ENCODE assay signal across 8 mouse cellular contexts in genomic region chr15:83464083-83464904, GRCm38 (mm10). TPM values are rescaled to one million over a fixed set of nuclear protein-coding genes. Genes with fewer than 3 reads are reported as not detected.
DNase-seq lines count a peak whose midpoint lies in the region; ATAC-seq lines count a peak whose summit lies in the region.

Pacsin2 (minus strand) TSS chr15:83464606.

- no peaks in the 10 kb centered on the region for H3K36me3 ChIP-seq in hindbrain, embryonic 13.5 days

- no peak within 1 kb of the TSS for H3K27ac ChIP-seq in hindbrain, embryonic 13.5 days

- H3K9ac ChIP-seq in hindbrain, embryonic 13.5 days, result peak within 1 kb of the TSS; percentile 74

- WGBS in hindbrain, embryonic 13.5 days, result under 1% methylated on average over 58 of the region's 88 CpGs

- no peaks in the 10 kb centered on the region for H3K9me3 ChIP-seq in hindbrain, embryonic 13.5 days

- H3K4me1 ChIP-seq in hindbrain, embryonic 13.5 days (replicated peaks), result peaks cover 11% of the 10 kb centered on the region

- peak; percentile 99 for DNase-seq in NIH3T3 (ENCODE audit: low read depth)
- peak; percentile 97 to 98 for DNase-seq in cerebellum, postnatal 10 days
- DNase-seq in frontal cortex, postnatal 14 days (ENCODE audit: low spot score in 2 of 2), result peak; percentile 94 to 95
- peak; percentile 83 to 86 for DNase-seq in layer of hippocampus, postnatal 25 days (ENCODE audit: extremely low spot score in 1 of 2, low spot score in 1 of 2)
- DNase-seq in lung, postnatal 25 days (ENCODE audit: low spot score), result peak; percentile 100
- peak; percentile 98 for DNase-seq in retina, embryonic 14.5 days (ENCODE audit: low spot score)
- peak; percentile 96 for DNase-seq in thymus, postnatal 4 days

- H3K4me2 ChIP-seq in hindbrain, embryonic 13.5 days, result peak within 1 kb of the TSS; percentile 87

- peak within 1 kb of the TSS; percentile 66 for H3K4me3 ChIP-seq in hindbrain, embryonic 13.5 days

- peak; percentile 98 for ATAC-seq in hindbrain, embryonic 13.5 days (ENCODE audit: low FRiP score)

- no peaks in the 10 kb centered on the region for H3K27me3 ChIP-seq in hindbrain, embryonic 13.5 days

RNA-seq across cellular contexts. Expression of gene Pacsin2, which starts in this region (rescaled TPM):
- polyA plus RNA-seq in hindbrain, embryonic 13.5 days (2015; fragmentation: Nextera tagmentation; extraction: Ambion mirVana), result 27.8 and 29.5 TPM in 2 replicates
- total RNA-seq in layer of hippocampus, postnatal 25 days (2021), result 10 to 100 TPM; 69.7 to 75.6 TPM
